1 mouse cellular context compared by ENCODE assay signal in the genomic region with DNA sequence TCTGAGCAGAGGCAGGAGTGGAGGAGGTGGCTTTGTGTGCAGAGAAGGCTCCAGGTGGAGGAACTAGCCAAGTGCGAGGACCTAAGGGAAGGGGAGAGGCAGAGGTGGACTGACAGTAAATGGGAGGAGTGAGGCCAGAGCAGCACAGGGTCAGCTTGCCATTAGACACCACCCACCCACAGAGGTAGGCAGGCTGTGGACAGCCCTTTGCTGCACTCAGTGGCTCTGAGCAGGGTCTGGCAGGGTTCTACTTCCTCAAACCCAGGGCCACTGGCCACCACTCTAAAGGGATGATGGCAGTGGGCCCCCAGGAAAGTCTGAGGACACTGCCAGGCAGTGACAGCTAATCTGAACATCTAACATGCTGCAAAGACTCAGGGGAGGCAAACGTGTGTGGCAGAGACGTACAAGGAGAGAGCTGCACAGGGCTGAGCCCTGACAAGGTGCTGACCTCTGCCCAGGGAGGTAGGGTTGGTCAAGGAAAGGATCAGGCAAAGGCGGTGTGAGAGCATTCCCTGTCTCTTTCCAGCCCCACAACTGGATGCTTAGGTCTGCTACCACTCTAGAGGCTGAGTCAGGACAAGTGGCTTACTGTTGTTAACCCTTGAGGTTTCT.
TF ChIP-seq lines count a peak whose summit lies in the region.

No protein-coding gene starts in this region.

TF ChIP-seq in CH12.LX, 34 proteins besides CTCF, POLR2A, EP300 and RAD21 (continued from another document):
- TF ChIP-seq USF1 (IDR thresholded peaks at IDR 0.05; ENCODE audit: low read depth, low read length) (no peak), NRF1 (IDR thresholded peaks at IDR 0.05; ENCODE audit: low read depth, low read length) (no peak)
TF ChIP-seq in CH12.LX: peak in this region for 0.
